Mouse (Mus musculus) MEL (cell line): Measurements from ENCODE around the gene Tsc22d1. TPM values are rescaled to one million over a fixed set of nuclear protein-coding genes. Genes with fewer than 3 reads are reported as not detected.

ENCODE experiments used
- DNase-seq: peaks from one replicate; pipeline ENCODE4 v3.0.0; 2011; ENCODE audit warnings: low read depth, low spot score
- H3K27ac ChIP-seq: 2 replicates; pipeline ENCODE4 v1.5.1; 2012; ENCODE audit warnings: low read depth, mild to moderate bottlenecking, control low read depth, low read length, moderate library complexity; ENCODE audit not compliant: control insufficient read depth
- H3K27me3 ChIP-seq, 2 experiments: fragments of 150-350 bp in 1 of 2; sonication (generic) in 1 of 2; 2 replicates each; pipeline ENCODE4 v1.6.1; 2012; ENCODE audit warnings: low read length in 2 of 2, mild to moderate bottlenecking in 2 of 2, improper control_type of control experiment in 1 of 2, moderate library complexity in 1 of 2; ENCODE audit not compliant: insufficient read depth in 2 of 2, control insufficient read depth in 1 of 2
- H3K36me3 ChIP-seq, 2 experiments: 2 replicates each; pipeline ENCODE4 v1.6.1; 2012 to 2014; ENCODE audit warnings: low read length in 2 of 2, improper control_type of control experiment in 1 of 2, inconsistent platforms in 1 of 2, mild to moderate bottlenecking in 1 of 2; ENCODE audit not compliant: insufficient read depth in 2 of 2, control insufficient read depth in 1 of 2
- H3K4me1 ChIP-seq, 2 experiments: fragments of 150-350 bp in 1 of 2; sonication (generic) in 1 of 2; 2 replicates each; pipeline ENCODE4 v1.6.1; 2012; ENCODE audit warnings: low read length in 2 of 2, improper control_type of control experiment in 1 of 2, mild to moderate bottlenecking in 1 of 2; ENCODE audit not compliant: insufficient read depth in 2 of 2, control insufficient read depth in 1 of 2
- H3K4me3 ChIP-seq, 2 experiments: fragments of 150-350 bp in 1 of 2; sonication (generic) in 1 of 2; 2 replicates each; pipeline ENCODE4 v1.5.1; 2012; ENCODE audit warnings: low read depth in 2 of 2, low read length in 2 of 2, mild to moderate bottlenecking in 2 of 2, moderate library complexity in 2 of 2, control low read depth in 1 of 2, improper control_type of control experiment in 1 of 2; ENCODE audit not compliant: control insufficient read depth in 1 of 2, insufficient read depth in 1 of 2
- H3K79me2 ChIP-seq: 2 replicates; pipeline ENCODE4 v1.6.1; 2012; ENCODE audit warnings: mild to moderate bottlenecking, low read length, moderate library complexity; ENCODE audit not compliant: control insufficient read depth, poor library complexity, insufficient read depth
- H3K9ac ChIP-seq: 2 replicates; pipeline ENCODE4 v1.6.1; 2012; ENCODE audit warnings: low read depth, mild to moderate bottlenecking, control low read depth, low read length, moderate library complexity; ENCODE audit not compliant: control insufficient read depth, poor library complexity, severe bottlenecking
- H3K9me3 ChIP-seq: fragments of 150-350 bp; sonication (generic); replicated peaks from 2 replicates; pipeline ENCODE4 v1.6.1; 2012; ENCODE audit warnings: mild to moderate bottlenecking, low read length, improper control_type of control experiment, moderate library complexity; ENCODE audit not compliant: insufficient read depth
- CHD1 ChIP-seq: IDR thresholded peaks from 2 replicates; pipeline ENCODE4 v1.6.1; 2012; ENCODE audit warnings: low read depth, mild to moderate bottlenecking, inconsistent platforms, low read length, improper control_type of control experiment
- CHD2 ChIP-seq: IDR thresholded peaks from 2 replicates; pipeline ENCODE4 v1.6.1; 2011; ENCODE audit warnings: low read length, improper control_type of control experiment
- E2F4 ChIP-seq: IDR thresholded peaks from 2 replicates; pipeline ENCODE4 v1.6.1; 2011; ENCODE audit warnings: low read depth, low read length, improper control_type of control experiment, borderline replicate concordance
- ETS1 ChIP-seq: IDR thresholded peaks from 2 replicates; pipeline ENCODE4 v1.6.1; 2012; ENCODE audit warnings: low read depth, mild to moderate bottlenecking, inconsistent platforms, low read length, improper control_type of control experiment, moderate library complexity
- GABPA ChIP-seq: IDR thresholded peaks from 2 replicates; pipeline ENCODE4 v1.6.1; 2012; ENCODE audit warnings: low read depth, mild to moderate bottlenecking, inconsistent platforms, low read length, improper control_type of control experiment, moderate library complexity
- GATA1 ChIP-seq: IDR thresholded peaks from 2 replicates; pipeline ENCODE4 v1.6.1; 2011; ENCODE audit warnings: low read depth, low read length, improper control_type of control experiment
- HCFC1 ChIP-seq: IDR thresholded peaks from 2 replicates; pipeline ENCODE4 v1.6.1; 2012; ENCODE audit warnings: low read depth, mild to moderate bottlenecking, inconsistent platforms, low read length, improper control_type of control experiment, moderate library complexity
- JUND ChIP-seq: IDR thresholded peaks from 2 replicates; pipeline ENCODE4 v1.6.1; 2011; ENCODE audit warnings: low read depth, mild to moderate bottlenecking, improper control_type of control experiment, low read length
- MAFK ChIP-seq: IDR thresholded peaks from 2 replicates; pipeline ENCODE4 v1.6.1; 2011; ENCODE audit warnings: low read depth, mild to moderate bottlenecking, low read length, improper control_type of control experiment, borderline replicate concordance
- MAX ChIP-seq: IDR thresholded peaks from 2 replicates; pipeline ENCODE4 v1.6.1; 2011; ENCODE audit warnings: low read length, improper control_type of control experiment
- MEF2A ChIP-seq: IDR thresholded peaks from 2 replicates; pipeline ENCODE4 v1.6.1; 2014; ENCODE audit warnings: low read depth, mild to moderate bottlenecking, inconsistent platforms, low read length, improper control_type of control experiment; ENCODE audit not compliant: poor library complexity, insufficient replicate concordance, severe bottlenecking; ENCODE audit errors: extremely low read depth
- MYB ChIP-seq: IDR thresholded peaks from 2 replicates; pipeline ENCODE4 v1.6.1; 2011; ENCODE audit warnings: mild to moderate bottlenecking, low read depth, low read length, improper control_type of control experiment
- MYC ChIP-seq: IDR thresholded peaks from 2 replicates; pipeline ENCODE4 v1.6.1; 2011; ENCODE audit warnings: low read depth, mild to moderate bottlenecking, low read length, improper control_type of control experiment, moderate library complexity
- NRF1 ChIP-seq: IDR thresholded peaks from 2 replicates; pipeline ENCODE4 v1.6.1; 2014; ENCODE audit warnings: low read depth, mild to moderate bottlenecking, inconsistent platforms, low read length, improper control_type of control experiment, moderate library complexity; ENCODE audit not compliant: poor library complexity, insufficient read depth, severe bottlenecking
- POLR2A ChIP-seq, 2 experiments: IDR thresholded peaks; 2 replicates each; pipeline ENCODE4 v1.6.1; 2011 to 2012; ENCODE audit warnings: low read length in 2 of 2, mild to moderate bottlenecking in 2 of 2, control low read depth in 1 of 2, improper control_type of control experiment in 1 of 2, low read depth in 1 of 2, moderate library complexity in 1 of 2; ENCODE audit not compliant: control insufficient read depth in 1 of 2, insufficient read depth in 1 of 2, poor library complexity in 1 of 2
- RAD21 ChIP-seq: IDR thresholded peaks from 2 replicates; pipeline ENCODE4 v1.6.1; 2011; ENCODE audit warnings: mild to moderate bottlenecking, low read depth, low read length, improper control_type of control experiment
- SIN3A ChIP-seq: IDR thresholded peaks from 2 replicates; pipeline ENCODE4 v1.6.1; 2012; ENCODE audit warnings: low read length, improper control_type of control experiment, inconsistent platforms
- SMC3 ChIP-seq: IDR thresholded peaks from 2 replicates; pipeline ENCODE4 v1.6.1; 2011; ENCODE audit warnings: low read depth, low read length, improper control_type of control experiment
- TBP ChIP-seq: IDR thresholded peaks from 2 replicates; pipeline ENCODE4 v1.8.0; 2011; ENCODE audit warnings: low read depth, low read length, improper control_type of control experiment
- TCF12 ChIP-seq: IDR thresholded peaks from 2 replicates; pipeline ENCODE4 v1.6.1; 2014; ENCODE audit warnings: low read depth, mild to moderate bottlenecking, inconsistent platforms, low read length, improper control_type of control experiment, moderate library complexity
- UBTF ChIP-seq: IDR thresholded peaks from 2 replicates; pipeline ENCODE4 v1.6.1; 2012; ENCODE audit warnings: low read depth, mild to moderate bottlenecking, inconsistent platforms, low read length, improper control_type of control experiment, moderate library complexity, borderline replicate concordance; ENCODE audit not compliant: insufficient read depth
- USF1 ChIP-seq: IDR thresholded peaks from 2 replicates; pipeline ENCODE4 v1.6.1; 2014; ENCODE audit warnings: low read depth, mild to moderate bottlenecking, inconsistent platforms, low read length, improper control_type of control experiment, moderate library complexity
- ZMIZ1 ChIP-seq: IDR thresholded peaks from 2 replicates; pipeline ENCODE4 v1.6.1; 2012; ENCODE audit warnings: low read depth, mild to moderate bottlenecking, inconsistent platforms, low read length, improper control_type of control experiment, moderate library complexity
- ZNF384 ChIP-seq: IDR thresholded peaks from 2 replicates; pipeline ENCODE4 v1.6.1; 2012; ENCODE audit warnings: low read depth, mild to moderate bottlenecking, inconsistent platforms, low read length, improper control_type of control experiment
- polyA plus RNA-seq, 2 experiments: library from polyadenylated mRNA; stranded (reverse) in 1 of 2; unstranded in 1 of 2; fragments of >175 nt in 1 of 2; fragments of >200 nt in 1 of 2; gene quantifications; 2 replicates each; pipeline versions ENCODE4 v1.2.1 to v1.2.4; 2012; ENCODE audit warnings: low replicate concordance in 2 of 2, low read depth in 1 of 2; ENCODE audit not compliant: insufficient read length in 2 of 2, insufficient read depth in 1 of 2, missing spikeins in 1 of 2
- total RNA-seq: library from RNA; depleted of rRNA; stranded (reverse); fragments of 300-350 nt; gene quantifications from 2 replicates; pipeline ENCODE4 v1.2.3, GENCODE M21; 2012

Gene Tsc22d1
- total and polyA plus RNA-seq, 3 experiments = 7.6 to 15.9 TPM; not detected in 1

GRCm38 (mm10) chr14:76497187-76497586 is 82.4 kb downstream of the Tsc22d1 start:
- DNase-seq = no peak
- no peaks in the 10 kb centered on the region for H3K4me1 ChIP-seq
- no peak overlapping the region for H3K4me3 ChIP-seq
- no peaks in the 10 kb centered on the region for H3K9me3 ChIP-seq
- no peak for TF ChIP-seq MYB
- TF ChIP-seq MYC = no peak
- TF ChIP-seq RAD21 = no peak
- no peak for TF ChIP-seq TBP
- no peak for TF ChIP-seq UBTF
- TF ChIP-seq ETS1 = no peak
- no peak for TF ChIP-seq MAX
- TF ChIP-seq ZMIZ1 = no peak
- peaks cover 0 to 4% of the 10 kb centered on the region in 2 experiments; a peak in 2 of 4 replicates for H3K27me3 ChIP-seq
- H3K9ac ChIP-seq = no peak overlapping the region
- no peaks in the 10 kb centered on the region for H3K79me2 ChIP-seq
- no peak overlapping the region for H3K27ac ChIP-seq
- H3K36me3 ChIP-seq = no peaks in the 10 kb centered on the region

- Histone ChIP-seq H3K27ac (no peak overlapping the region), H3K36me3 (no peaks in the 10 kb centered on the region), H3K9me3 (no peaks in the 10 kb centered on the region), H3K27me3 (peaks cover 0 to 1% of the 10 kb centered on the region in 2 experiments; a peak in 1 of 4 replicates), H3K9ac (no peak overlapping the region), H3K4me3 (no peak overlapping the region)
- TF ChIP-seq SIN3A (no peak), GATA1 (no peak), HCFC1 (no peak), CHD1 (no peak), TCF12 (no peak), CHD2 (no peak), ETS1 (no peak), UBTF (no peak), RAD21 (no peak), E2F4 (no peak), ZNF384 (no peak), USF1 (no peak), SMC3 (no peak), POLR2A (IDR thresholded peaks at IDR 0.05; ENCODE audit: control insufficient read depth in 1 of 2, insufficient read depth in 1 of 2, low read depth in 1 of 2, low read length in 2 of 2, poor library complexity in 1 of 2) (no peak), NRF1 (no peak), MEF2A (no peak), MAFK (no peak), JUND (no peak), GABPA (no peak)
- TF ChIP-seq, all 39 proteins: peak for 0
- no peaks in the 10 kb centered on the region for H3K4me1 ChIP-seq
- H3K79me2 ChIP-seq = no peaks in the 10 kb centered on the region
- DNase-seq = no peak
These were observed 83.4 kb downstream of the Tsc22d1 start for GRCm38 (mm10) chr14:76498210-76498609.
